Mouse (Mus musculus) adrenal gland, adult 2 months (tissue): ENCODE data around the gene Abhd14a. TPM values are rescaled to one million over a fixed set of nuclear protein-coding genes. Genes with fewer than 3 reads are reported as not detected.

Experiments used
- DNase-seq: peaks from one replicate; pipeline ENCODE4 v3.0.0; 2021
- polyA plus RNA-seq: library from polyadenylated mRNA; depleted of rRNA; stranded (reverse); fragments of >200 nt; gene quantifications from 2 replicates; pipeline ENCODE4 v1.2.3, GENCODE M21; 2012; rRNA removed
- total RNA-seq, 2 experiments: library from RNA; stranded (reverse); gene quantifications; 2 replicates each; pipeline ENCODE4 v1.2.3; 2021

Abhd14a gene
- total and polyA plus RNA-seq, 3 experiments: 18.8 to 33.9 (median 25.9) TPM

- no peak for DNase-seq
Observed at GRCm38 (mm10) chr9:106411091-106411594, 36.3 kb downstream of the Abhd14a start.

DNA sequence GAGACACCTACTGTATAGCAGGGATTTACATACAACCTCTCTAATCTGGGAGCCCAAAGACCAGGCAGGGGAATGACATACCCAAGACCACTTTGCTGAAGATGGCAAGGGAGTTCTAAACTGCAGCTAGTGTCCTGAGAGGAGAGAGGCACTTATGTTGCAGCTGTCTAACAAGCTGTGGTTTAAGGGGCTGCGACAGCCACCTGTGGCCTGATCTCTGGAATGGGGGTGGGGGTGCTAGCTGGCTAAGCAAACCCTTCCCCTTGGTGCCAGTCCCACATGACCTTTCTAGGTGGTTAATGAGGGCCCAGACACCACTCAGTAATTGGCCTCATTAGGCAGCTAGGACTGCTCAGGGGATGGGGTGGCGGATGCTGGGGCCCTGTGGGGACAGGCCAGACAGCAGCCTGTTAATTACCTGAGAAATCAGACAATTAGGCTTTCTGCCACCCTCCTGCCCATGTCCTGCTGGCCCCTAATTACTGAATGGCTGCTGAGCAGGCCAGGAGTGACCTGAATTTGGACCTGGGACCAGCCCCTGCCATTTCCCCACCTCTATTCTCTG, 37.3 kb downstream of the Abhd14a start:
- no peak for DNase-seq

DNA sequence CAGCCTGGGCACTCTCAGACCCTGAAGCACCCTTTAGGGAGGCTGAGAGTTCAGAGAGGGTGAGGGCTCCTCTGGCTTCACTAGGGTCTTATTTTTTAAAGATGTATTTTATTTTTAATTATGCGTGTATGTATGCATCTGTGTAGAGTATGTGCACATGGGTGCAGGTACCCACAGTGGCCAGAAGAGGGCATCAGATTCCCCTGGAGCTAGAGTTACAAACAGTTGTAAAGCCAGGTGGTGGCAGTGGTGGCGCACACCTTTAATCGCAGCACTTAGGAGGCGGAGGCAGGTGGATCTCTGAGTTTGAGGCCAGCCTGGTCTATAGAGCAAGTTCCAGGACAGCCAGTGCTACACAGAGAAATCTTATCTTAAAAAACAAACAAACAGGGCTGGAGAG, 38.4 kb downstream of the Abhd14a start:
- DNase-seq: no peak

- peak; percentile 47 for DNase-seq
Observed at GRCm38 (mm10) chr9:106406443-106407078, 40.9 kb downstream of the Abhd14a start.

DNA sequence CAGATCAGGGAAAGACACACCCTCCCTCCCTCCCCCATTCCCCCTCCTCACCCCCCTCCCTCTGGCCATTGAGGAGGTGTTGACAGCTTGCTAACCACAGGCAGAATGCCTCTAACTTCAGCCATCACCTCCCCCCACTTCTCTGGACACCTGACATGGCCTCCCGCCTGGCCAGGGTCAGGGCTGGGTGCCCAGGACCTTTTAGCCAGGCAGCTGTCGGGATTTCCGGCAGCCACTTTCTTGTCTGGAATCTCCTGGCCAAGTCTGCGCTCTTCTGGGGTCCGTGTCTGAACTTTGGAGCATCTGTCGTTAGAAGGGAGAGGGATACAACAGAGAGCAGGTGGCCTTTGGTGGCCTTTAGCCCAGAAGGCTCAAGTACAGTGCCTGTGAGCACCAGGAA, 42.2 kb downstream of the Abhd14a start:
- DNase-seq: no peak

GRCm38 (mm10) chr9:106402607-106403375, 44.7 kb downstream of the Abhd14a start:
- DNase-seq: no peak

GRCm38 (mm10) chr9:106402149-106402548, 45.3 kb downstream of the Abhd14a start:
- no peak for DNase-seq

DNA sequence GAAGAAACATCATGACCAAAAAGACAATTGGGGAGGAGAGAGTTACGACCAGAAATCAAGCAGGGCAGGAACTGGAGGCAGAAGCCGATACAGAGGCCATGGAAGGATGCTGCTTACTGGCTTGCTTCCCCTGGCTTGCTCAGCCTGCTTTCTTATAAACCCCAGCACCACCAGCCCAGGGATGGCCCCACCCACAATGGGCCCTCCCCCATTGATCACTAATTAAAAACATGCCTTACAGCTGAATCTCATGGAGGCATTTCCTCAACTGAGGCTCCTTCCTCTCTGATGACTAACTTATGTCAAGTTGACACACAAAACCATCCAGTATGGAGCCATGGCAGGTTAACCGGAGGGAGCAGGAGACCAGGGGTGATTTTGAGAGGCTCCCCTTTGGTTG, 47.7 kb downstream of the Abhd14a start:
- DNase-seq: no peak

DNA sequence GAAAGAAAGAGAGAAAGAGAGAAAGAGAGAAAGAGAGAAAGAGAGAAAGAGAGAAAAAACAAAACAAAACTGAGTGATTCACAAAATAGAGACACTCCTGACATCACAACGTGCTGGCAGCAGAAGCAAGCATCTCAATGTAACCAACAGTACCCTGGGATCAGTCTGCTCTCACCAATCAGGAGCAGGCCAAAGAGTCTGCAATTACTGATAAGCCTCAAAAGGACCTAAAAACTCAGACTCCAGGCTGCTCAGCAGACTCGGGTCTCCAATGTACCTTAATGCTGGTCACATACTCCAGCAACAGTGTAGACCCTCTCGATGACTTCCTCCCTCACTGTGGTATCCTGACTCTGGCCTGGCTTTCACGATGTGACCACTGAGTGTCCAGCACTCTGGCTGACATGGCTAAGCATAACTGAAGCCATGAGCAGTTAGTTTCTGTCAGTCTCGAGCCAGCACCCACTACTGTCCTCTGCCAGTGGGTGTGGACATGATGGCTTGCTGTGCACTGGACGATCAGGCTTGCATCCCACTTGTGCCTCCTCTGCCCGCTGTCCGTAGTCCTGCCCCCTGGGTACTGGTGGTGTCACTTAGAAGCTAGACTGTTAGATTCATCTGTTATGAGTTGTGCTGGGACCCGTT, 48.7 kb downstream of the Abhd14a start:
- DNase-seq: no peak

- peak; percentile 61 for DNase-seq
Observed at GRCm38 (mm10) chr9:106397733-106398132, 49.7 kb downstream of the Abhd14a start.

DNA sequence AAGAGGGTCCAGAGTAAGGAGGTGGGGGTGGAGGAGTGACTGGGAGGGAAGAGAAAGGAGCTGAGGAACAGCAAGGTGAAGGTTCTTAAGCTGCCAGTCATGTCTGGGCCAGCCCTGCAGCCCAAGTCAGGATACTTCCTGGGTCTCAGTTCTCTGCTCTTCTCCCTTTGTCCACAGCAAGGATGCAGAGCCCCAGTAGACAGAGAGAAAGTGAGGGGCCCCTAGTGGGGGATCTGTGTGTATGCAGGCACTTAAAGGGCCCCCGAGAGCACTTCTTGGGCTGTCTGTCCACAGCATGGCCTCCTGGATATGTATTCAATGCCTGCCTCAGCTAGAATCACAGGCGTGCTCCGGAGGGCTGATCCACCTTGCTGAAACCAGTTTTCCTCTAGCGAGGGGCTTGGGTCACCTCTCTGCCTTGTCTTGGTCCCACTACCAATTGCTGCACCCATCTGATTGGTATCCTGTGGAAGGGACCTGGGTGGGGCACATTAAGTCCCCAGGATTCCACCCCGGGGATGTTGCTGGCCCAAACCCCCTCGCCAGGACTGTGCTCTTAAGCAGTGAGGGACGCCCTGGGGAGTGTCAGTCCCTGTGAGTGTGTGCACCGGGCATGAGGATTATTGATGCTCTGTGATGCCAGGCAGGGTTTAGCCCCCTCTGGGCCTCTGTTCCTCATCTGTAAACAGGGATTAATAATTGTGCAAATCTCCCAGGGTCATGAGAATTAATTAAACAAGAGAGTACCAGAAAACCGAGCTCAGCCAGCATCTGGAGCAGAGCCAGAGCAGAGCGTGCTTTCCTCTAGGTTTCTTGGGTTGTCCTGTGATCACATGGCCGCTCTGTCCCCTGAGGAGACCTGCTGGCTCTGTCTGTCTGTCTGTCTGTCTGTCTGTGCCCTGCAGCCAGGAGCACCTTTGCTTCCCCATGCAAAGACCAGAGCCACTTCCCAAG, 52.6 kb downstream of the Abhd14a start:
- DNase-seq: no peak

GRCm38 (mm10) chr9:106393548-106393947, 53.9 kb downstream of the Abhd14a start:
- DNase-seq: no peak

- no peak for DNase-seq
Observed at GRCm38 (mm10) chr9:106392828-106393527, 54.5 kb downstream of the Abhd14a start.

Other genes starting within 250 kb of the Abhd14a start
- 100 to 1,000 TPM in 1 of 2 experiments, 10 to 100 TPM in 1; 84.6 to 135 TPM for gene Ppm1m, start 247.9 kb downstream of the Abhd14a start, total RNA-seq
- 216 and 273 TPM in 2 replicates for gene Ppm1m, start 247.9 kb downstream of the Abhd14a start, polyA plus RNA-seq
- gene Twf2, start 244.6 kb downstream of the Abhd14a start, total RNA-seq: 100 to 1,000 TPM in 1 of 2 experiments, 10 to 100 TPM in 1; 75.8 to 128 TPM
- 121 and 125 TPM in 2 replicates for gene Twf2, start 244.6 kb downstream of the Abhd14a start, polyA plus RNA-seq
- gene Tlr9, start 225.1 kb downstream of the Abhd14a start, total RNA-seq: 1 to 10 TPM in 1 of 2 experiments, under 1 TPM in 1; 0.84 to 1.4 TPM
- 2.5 and 2.7 TPM in 2 replicates for gene Tlr9, start 225.1 kb downstream of the Abhd14a start, polyA plus RNA-seq
- gene Alas1, start 199.0 kb downstream of the Abhd14a start, total RNA-seq: 1,000 to 10,000 TPM; 1,496 to 1,691 TPM
- 1,137 and 1,435 TPM in 2 replicates for gene Alas1, start 199.0 kb downstream of the Abhd14a start, polyA plus RNA-seq
- gene Poc1a, start 166.6 kb downstream of the Abhd14a start, total RNA-seq: 1 to 10 TPM; 3.4 to 5.4 TPM
- 5.4 and 7.1 TPM in 2 replicates for gene Poc1a, start 166.6 kb downstream of the Abhd14a start, polyA plus RNA-seq
- 10 to 100 TPM; 12.8 to 18.7 TPM for gene Dusp7, start 79.0 kb downstream of the Abhd14a start, total RNA-seq
- 40.2 and 46.7 TPM in 2 replicates for gene Dusp7, start 79.0 kb downstream of the Abhd14a start, polyA plus RNA-seq
- gene Rpl29, start 18.2 kb downstream of the Abhd14a start, total RNA-seq: 100 to 1,000 TPM; 391 to 419 TPM
- 183 and 201 TPM in 2 replicates for gene Rpl29, start 18.2 kb downstream of the Abhd14a start, polyA plus RNA-seq
- gene Acy1, start 9.4 kb downstream of the Abhd14a start, total RNA-seq: 10 to 100 TPM; 12.2 to 16.9 TPM
- 11.0 and 14.8 TPM in 2 replicates for gene Acy1, start 9.4 kb downstream of the Abhd14a start, polyA plus RNA-seq
- 10 to 100 TPM; 32.6 to 46.6 TPM for gene Abhd14b, start 219 bp downstream of the Abhd14a start, total RNA-seq
- 144 and 175 TPM in 2 replicates for gene Abhd14b, start 219 bp downstream of the Abhd14a start, polyA plus RNA-seq
- gene Pcbp4, start 5.6 kb upstream of the Abhd14a start, total RNA-seq: 10 to 100 TPM; 17.5 to 28.6 TPM
- gene Pcbp4, start 5.6 kb upstream of the Abhd14a start, polyA plus RNA-seq: 56.4 and 90.6 TPM in 2 replicates
- gene Gpr62, start 18.3 kb upstream of the Abhd14a start, total RNA-seq: under 1 TPM; 0.17 TPM
- 0.95 and 0.99 TPM in 2 replicates for gene Gpr62, start 18.3 kb upstream of the Abhd14a start, polyA plus RNA-seq
- gene Rrp9, start 28.3 kb upstream of the Abhd14a start, total RNA-seq: 10 to 100 TPM; 41.2 to 47.0 TPM
- 36.8 and 42.2 TPM in 2 replicates for gene Rrp9, start 28.3 kb upstream of the Abhd14a start, polyA plus RNA-seq
- gene Parp3, start 29.3 kb upstream of the Abhd14a start, total RNA-seq: 10 to 100 TPM; 39.4 to 60.7 TPM
- 65.6 and 87.4 TPM in 2 replicates for gene Parp3, start 29.3 kb upstream of the Abhd14a start, polyA plus RNA-seq
- gene Iqcf1, start 52.3 kb upstream of the Abhd14a start, total RNA-seq: not detected
- gene Iqcf1, start 52.3 kb upstream of the Abhd14a start, polyA plus RNA-seq: not detected in 2 replicates
- gene Iqcf5, start 66.9 kb upstream of the Abhd14a start, total RNA-seq: not detected
- gene Iqcf5, start 66.9 kb upstream of the Abhd14a start, polyA plus RNA-seq: not detected in 2 replicates
- not detected for gene Iqcf3, start 114.0 kb upstream of the Abhd14a start, total RNA-seq
- not detected in 2 replicates for gene Iqcf3, start 114.0 kb upstream of the Abhd14a start, polyA plus RNA-seq
- not detected for gene Iqcf4, start 123.3 kb upstream of the Abhd14a start, total RNA-seq
- gene Iqcf4, start 123.3 kb upstream of the Abhd14a start, polyA plus RNA-seq: not detected in 2 replicates
- not detected for gene Iqcf6, start 178.9 kb upstream of the Abhd14a start, total RNA-seq
- not detected in 2 replicates for gene Iqcf6, start 178.9 kb upstream of the Abhd14a start, polyA plus RNA-seq
- gene Grm2, start 208.4 kb upstream of the Abhd14a start, total RNA-seq: not detected
- not detected in 2 replicates for gene Grm2, start 208.4 kb upstream of the Abhd14a start, polyA plus RNA-seq
- 100 to 1,000 TPM; 128 to 130 TPM for gene Tex264, start 238.2 kb upstream of the Abhd14a start, total RNA-seq
- 230 and 245 TPM in 2 replicates for gene Tex264, start 238.2 kb upstream of the Abhd14a start, polyA plus RNA-seq